Mouse (Mus musculus) erythroblast, embryonic 14.5 days (primary cell): ENCODE measurements at regions not wholly inside any gene's neighbourhood (a gene's known extent, or its start where the extent isn't known, plus 50 kb on each side); places are given as distances from the start of the nearest gene placed in this dataset.

Source experiments
- GATA1 ChIP-seq: IDR thresholded peaks from 2 replicates; pipeline ENCODE4 v1.6.1; 2012; ENCODE audit warnings: low read length, inconsistent platforms, mixed read lengths
- TAL1 ChIP-seq: IDR thresholded peaks from 3 replicates; pipeline ENCODE4 v1.6.1; 2012; ENCODE audit warnings: low read length, inconsistent platforms, mixed read lengths

DNA sequence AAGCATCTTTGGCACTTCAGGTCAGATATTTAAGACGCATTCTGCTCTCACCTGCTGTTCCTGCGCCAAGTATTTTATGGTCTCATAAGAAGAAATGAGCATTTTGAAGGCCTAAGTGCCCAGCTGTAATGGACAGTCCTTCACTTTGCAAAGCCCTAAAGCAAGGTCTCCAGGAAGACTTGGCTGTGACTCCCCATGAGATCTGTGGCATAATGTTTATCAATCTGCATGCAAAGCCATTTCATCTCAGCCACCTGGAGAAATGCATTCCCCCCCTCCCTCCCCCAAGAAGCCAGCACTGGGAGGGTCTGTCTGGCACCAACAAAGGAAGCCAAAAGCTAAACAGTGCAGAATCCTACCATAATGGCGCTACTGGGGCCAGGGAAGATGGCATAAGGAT lies 437.4 kb downstream of the Slc4a3 start:
- no peak for TF ChIP-seq TAL1
- TF ChIP-seq GATA1, result no peak
